Mouse (Mus musculus): ENCODE measurements around the gene Nmd3.

- TF ChIP-seq MAX (IDR thresholded peaks at IDR 0.05; ENCODE audit: low read depth), result no peak
- TF ChIP-seq POLR2A (IDR thresholded peaks at IDR 0.05; ENCODE audit: insufficient read length, low read depth), result no peak
Measured at GRCm38 (mm10) chr3:69730930-69731329, 9.1 kb downstream of the Nmd3 start.
